8 mouse cellular contexts compared by ENCODE assay signal in genomic region chr9:9051184-9051583, GRCm38 (mm10).
DNase-seq lines count a peak whose midpoint lies in the region; ATAC-seq and TF ChIP-seq lines count a peak whose summit lies in the region.

No protein-coding gene starts in this region.

- H3K9me3 ChIP-seq in kidney, embryonic 14.5 days (ENCODE audit: control insufficient read depth, low read length): no peaks in the 10 kb centered on the region
- no peaks in the 10 kb centered on the region for H3K9me3 ChIP-seq in midbrain, embryonic 12.5 days

- peak; percentile 56 for DNase-seq in kidney, adult 2 months
- DNase-seq in ZHBTc4 (ENCODE audit: low read depth, low spot score): peak; percentile 63
- DNase-seq in embryo, embryonic 9.5 days (ENCODE audit: extremely low spot score): peak; percentile 48
- DNase-seq in kidney, postnatal 36 days: peak; percentile 38 to 40
- no peak for DNase-seq in spleen, adult 12 weeks (ENCODE audit: low spot score)
- no peak for DNase-seq in gastrocnemius, adult 8-10 months (ENCODE audit: low spot score in 2 of 2)

- 50% methylated on average over 5 of the region's 5 CpGs for WGBS in kidney, adult 2 months
- WGBS in kidney, embryonic 14.5 days: 49% methylated on average over 5 of the region's 5 CpGs
- 47% methylated on average over 5 of the region's 5 CpGs for WGBS in midbrain, embryonic 12.5 days

- no peaks in the 10 kb centered on the region for H3K4me1 ChIP-seq in kidney, adult 2 months (ENCODE audit: control insufficient read depth, insufficient read depth, low read length)
- no peaks in the 10 kb centered on the region for H3K4me1 ChIP-seq in kidney, embryonic 14.5 days (ENCODE audit: control insufficient read depth, insufficient read depth, low read length)
- H3K4me1 ChIP-seq in midbrain, embryonic 12.5 days: no peaks in the 10 kb centered on the region

- H3K4me3 ChIP-seq in kidney, adult 2 months (ENCODE audit: insufficient read depth, low read depth, low read length): no peak overlapping the region
- H3K4me3 ChIP-seq in kidney, embryonic 14.5 days (ENCODE audit: low read length): no peak overlapping the region
- H3K4me3 ChIP-seq in midbrain, embryonic 12.5 days: no peak overlapping the region

- ATAC-seq in kidney, embryonic 14.5 days (ENCODE audit: low FRiP score, low TSS enrichment): no peak
- peak; percentile 79 for ATAC-seq in midbrain, embryonic 12.5 days (ENCODE audit: low FRiP score, low read depth)

- no peak overlapping the region for H3K27ac ChIP-seq in kidney, adult 2 months (ENCODE audit: insufficient read depth, low read depth, low read length)
- H3K27ac ChIP-seq in kidney, embryonic 14.5 days (ENCODE audit: low read depth, low read length): no peak overlapping the region
- H3K27ac ChIP-seq in midbrain, embryonic 12.5 days (replicated peaks): no peak overlapping the region

- no peak overlapping the region for H3K4me2 ChIP-seq in kidney, embryonic 14.5 days (replicated peaks; ENCODE audit: low read depth, low read length)
- H3K4me2 ChIP-seq in midbrain, embryonic 12.5 days (replicated peaks): no peak overlapping the region

- no peaks in the 10 kb centered on the region for H3K27me3 ChIP-seq in kidney, adult 2 months (replicated peaks; ENCODE audit: control insufficient read depth, insufficient read depth, low read length)
- H3K27me3 ChIP-seq in kidney, embryonic 14.5 days (ENCODE audit: control insufficient read depth, insufficient read depth, low read length): no peaks in the 10 kb centered on the region
- H3K27me3 ChIP-seq in midbrain, embryonic 12.5 days: no peaks in the 10 kb centered on the region

- peak; percentile 37 for TF ChIP-seq CTCF in kidney, adult 2 months (conservative IDR thresholded peaks at IDR 0.05; ENCODE audit: insufficient read depth, insufficient read length, low read depth, low read length)

- no peaks in the 10 kb centered on the region for H3K36me3 ChIP-seq in kidney, adult 2 months (ENCODE audit: control insufficient read depth, insufficient read depth, low read length)
- H3K36me3 ChIP-seq in kidney, embryonic 14.5 days (ENCODE audit: control insufficient read depth, insufficient read depth, low read length): 0 out of 2 replicates have a peak, but pooled peaks cover 4% of the 10 kb centered on the region
- H3K36me3 ChIP-seq in midbrain, embryonic 12.5 days: no peaks in the 10 kb centered on the region

- no peak for TF ChIP-seq POLR2A in kidney, adult 2 months (IDR thresholded peaks at IDR 0.05; ENCODE audit: low read depth, low read length)

- H3K9ac ChIP-seq in kidney, embryonic 14.5 days (ENCODE audit: low read depth, low read length): no peak overlapping the region
- H3K9ac ChIP-seq in midbrain, embryonic 12.5 days (replicated peaks): no peak overlapping the region

Comparison
In these comparisons a context has a peak if more than half of its experiments do, and no peak if none do; other contexts are left out.
1. DNase-seq: peak in kidney, adult 2 months (single experiment), ZHBTc4 (single experiment), embryo, embryonic 9.5 days (single experiment) and kidney, postnatal 36 days (2 of 2); none in spleen, adult 12 weeks (single experiment) and gastrocnemius, adult 8-10 months (0 of 2).